Mouse (Mus musculus) liver, embryonic 16.5 days (tissue): ENCODE measurements around the gene Prl7c1. TPM values are rescaled to one million over a fixed set of nuclear protein-coding genes. Genes with fewer than 3 reads are reported as not detected.
"Not testable (repeated sequence)": the region's sequence is repeated elsewhere in the genome, so short reads cannot be mapped to it uniquely, and the experiment has no call there.

Experiments
- ATAC-seq: fragments of 200-750 bp; cut with Nextera tagmentation; 2 replicates; pipeline ENCODE4 v1.8.0; 2017; ENCODE audit warnings: low read depth, mild to moderate bottlenecking, moderate number of reproducible peaks, moderate library complexity
- H3K27ac ChIP-seq: fragments of 300-500 bp; sonication (generic); 2 replicates; pipeline ENCODE4 v1.5.1; 2014; ENCODE audit warnings: mild to moderate bottlenecking, low read length
- H3K27me3 ChIP-seq: fragments of 300-500 bp; sonication (generic); 2 replicates; pipeline ENCODE4 v1.6.1; 2014; ENCODE audit warnings: low read depth, low read length, mixed read lengths; ENCODE audit not compliant: control insufficient read depth, insufficient read depth
- H3K36me3 ChIP-seq: fragments of 300-500 bp; sonication (generic); 2 replicates; pipeline ENCODE4 v1.6.1; 2014; ENCODE audit warnings: mild to moderate bottlenecking; ENCODE audit not compliant: control insufficient read depth, insufficient read depth
- H3K4me1 ChIP-seq: fragments of 300-500 bp; sonication (generic); 2 replicates; pipeline ENCODE4 v1.6.1; 2014; ENCODE audit warnings: low read depth, low read length, mixed read lengths; ENCODE audit not compliant: control insufficient read depth
- H3K4me2 ChIP-seq: fragments of 300-500 bp; sonication (generic); 2 replicates; pipeline ENCODE4 v1.6.1; 2014; ENCODE audit warnings: low read depth, low read length, mixed read lengths
- H3K4me3 ChIP-seq: fragments of 300-500 bp; sonication (generic); 2 replicates; pipeline ENCODE4 v1.5.1; 2014; ENCODE audit warnings: low read depth, mild to moderate bottlenecking, low read length
- H3K9ac ChIP-seq: fragments of 300-500 bp; sonication (generic); 2 replicates; pipeline ENCODE4 v1.6.1; 2014; ENCODE audit warnings: low read depth, low read length
- H3K9me3 ChIP-seq: fragments of 300-500 bp; sonication (generic); replicated peaks from 2 replicates; pipeline ENCODE4 v1.6.1; 2016; ENCODE audit warnings: low read length; ENCODE audit not compliant: control insufficient read depth
- WGBS: fragments of 180-500 bp; shearing (Covaris S2); extraction: QIAGEN DNeasy Blood & Tissue Kit; methylation state at CpG from one replicate; pipeline ENCODE4 v1.1.7; 2014; ENCODE audit not compliant: insufficient replicate concordance; 5-methylcytosine and 5-hydroxymethylcytosine counted together
- polyA plus RNA-seq: library from polyadenylated mRNA; unstranded; fragments of >200 nt; fragmentation: Nextera tagmentation; extraction: Ambion mirVana; gene quantifications from 2 replicates; pipeline ENCODE4 v1.2.1, GENCODE M21; 2015

Prl7c1 gene
- polyA plus RNA-seq: not detected in 2 replicates

DNA sequence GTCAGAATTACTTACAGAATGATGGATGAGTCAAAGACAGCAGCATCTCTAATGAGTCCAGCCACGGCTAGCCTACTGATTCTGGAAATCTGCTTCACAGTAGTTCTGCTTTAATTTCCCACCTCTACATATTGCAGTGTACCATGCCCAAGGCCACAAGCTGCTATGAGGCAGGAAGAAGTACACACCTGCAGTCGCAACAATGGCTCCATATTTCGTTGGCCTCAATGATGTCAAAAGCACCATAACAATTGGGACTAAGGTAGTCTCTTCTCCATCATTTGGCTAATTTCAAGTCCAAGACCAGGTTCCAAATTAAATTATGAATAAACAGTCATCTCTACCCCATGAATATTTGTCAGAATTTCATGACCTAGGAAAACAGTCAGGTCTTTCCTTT lies at the start of gene Prl7c1:
Prl7c1 (minus strand) TSS at position 101 of the 400 bp plus-strand sequence.
- 78% methylated on average over 2 of the region's 3 CpGs for WGBS
- H3K27me3 ChIP-seq, H3K4me3 ChIP-seq, ATAC-seq, H3K4me2 ChIP-seq, H3K4me1 ChIP-seq, H3K9ac ChIP-seq, H3K27ac ChIP-seq, H3K36me3 ChIP-seq, H3K9me3 ChIP-seq: not testable (repeated sequence)

DNA sequence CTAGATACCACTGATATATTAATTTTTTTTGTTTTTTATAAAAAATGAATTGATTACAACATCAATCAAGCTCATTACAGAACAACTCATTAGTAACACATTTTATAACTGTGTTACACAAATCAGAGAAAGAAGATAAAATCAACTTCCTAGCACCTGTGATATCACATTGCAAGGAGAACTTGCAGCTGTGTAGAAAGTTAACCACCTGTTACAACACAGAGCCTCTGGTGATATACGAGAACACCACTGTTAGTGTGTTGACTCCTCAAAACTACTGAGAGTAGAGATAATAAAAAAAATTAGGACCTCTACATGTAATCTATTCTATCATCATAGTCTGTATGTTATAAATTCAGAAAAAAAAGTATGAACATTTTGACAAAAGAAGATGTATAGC lies 22.2 kb upstream of the Prl7c1 start:
- H3K4me1 ChIP-seq: no peaks in the 10 kb centered on the region
- no peak overlapping the region for H3K27ac ChIP-seq
- H3K36me3 ChIP-seq: no peaks in the 10 kb centered on the region
- no peak overlapping the region for H3K4me3 ChIP-seq
- no peaks in the 10 kb centered on the region for H3K27me3 ChIP-seq
- H3K4me2 ChIP-seq: no peak overlapping the region
- no peak for ATAC-seq
- WGBS: 43% methylated on average over 1 of the region's 1 CpGs
- H3K9ac ChIP-seq: no peak overlapping the region
- H3K9me3 ChIP-seq: no peaks in the 10 kb centered on the region

DNA sequence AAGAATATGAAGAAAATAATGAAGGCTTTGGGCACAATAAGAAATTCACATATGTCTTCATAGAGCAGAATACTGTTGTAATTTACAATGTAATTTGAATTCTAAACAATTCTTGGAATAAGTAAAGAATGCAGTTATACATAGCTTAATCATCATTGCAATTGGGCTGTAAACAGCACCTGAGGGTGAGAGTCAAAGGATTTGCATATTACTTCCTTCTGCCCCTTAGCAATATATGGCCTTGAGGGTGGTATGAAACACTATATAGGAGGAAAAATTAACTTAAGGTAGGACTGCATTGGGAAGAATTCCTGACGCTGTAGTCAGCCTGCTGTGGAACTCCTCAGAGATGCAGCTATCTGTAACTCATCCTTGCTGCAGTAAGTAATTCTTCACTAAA lies 20.8 kb upstream of the Prl7c1 start, which contains the start of gene Prl2a1:
Prl2a1 (plus strand) TSS at position 301 of the 400 bp plus-strand sequence.
- H3K27ac ChIP-seq: no peak within 1 kb of the TSS
- H3K4me1 ChIP-seq: no peaks in the 10 kb centered on the region
- H3K9me3 ChIP-seq: no peaks in the 10 kb centered on the region
- H3K27me3 ChIP-seq: no peaks in the 10 kb centered on the region
- no peaks in the 10 kb centered on the region for H3K36me3 ChIP-seq
- WGBS: 52% methylated on average over 1 of the region's 1 CpGs
- H3K9ac ChIP-seq: no peak within 1 kb of the TSS
- H3K4me3 ChIP-seq: no peak within 1 kb of the TSS
- ATAC-seq: no peak
- no peak within 1 kb of the TSS for H3K4me2 ChIP-seq

DNA sequence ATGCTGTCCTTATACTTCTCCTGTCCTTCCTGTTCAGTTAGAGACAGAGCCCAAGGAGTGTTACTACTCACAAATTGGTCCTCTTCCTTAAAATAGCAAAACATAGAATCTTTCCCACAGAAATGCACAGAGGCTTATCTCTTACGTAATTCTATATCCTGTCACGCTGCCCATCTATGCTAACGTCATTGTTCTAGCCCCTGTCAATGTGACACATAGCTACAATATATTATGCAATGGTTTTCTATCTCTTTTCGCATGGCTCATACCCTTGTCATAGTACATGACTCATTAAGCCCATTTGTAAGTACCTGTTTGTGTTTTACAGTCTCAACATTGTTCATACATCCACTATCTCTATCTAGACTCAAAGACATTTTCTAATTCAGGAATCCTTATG lies 18.7 kb upstream of the Prl7c1 start:
- H3K4me2 ChIP-seq: no peak overlapping the region
- H3K27ac ChIP-seq: no peak overlapping the region
- no peak for ATAC-seq
- H3K4me1 ChIP-seq: no peaks in the 10 kb centered on the region
- WGBS: 26% methylated on average over 4 of the region's 4 CpGs
- no peaks in the 10 kb centered on the region for H3K9me3 ChIP-seq
- H3K9ac ChIP-seq: no peak overlapping the region
- H3K36me3 ChIP-seq: no peaks in the 10 kb centered on the region
- H3K27me3 ChIP-seq: no peaks in the 10 kb centered on the region
- H3K4me3 ChIP-seq: no peak overlapping the region

DNA sequence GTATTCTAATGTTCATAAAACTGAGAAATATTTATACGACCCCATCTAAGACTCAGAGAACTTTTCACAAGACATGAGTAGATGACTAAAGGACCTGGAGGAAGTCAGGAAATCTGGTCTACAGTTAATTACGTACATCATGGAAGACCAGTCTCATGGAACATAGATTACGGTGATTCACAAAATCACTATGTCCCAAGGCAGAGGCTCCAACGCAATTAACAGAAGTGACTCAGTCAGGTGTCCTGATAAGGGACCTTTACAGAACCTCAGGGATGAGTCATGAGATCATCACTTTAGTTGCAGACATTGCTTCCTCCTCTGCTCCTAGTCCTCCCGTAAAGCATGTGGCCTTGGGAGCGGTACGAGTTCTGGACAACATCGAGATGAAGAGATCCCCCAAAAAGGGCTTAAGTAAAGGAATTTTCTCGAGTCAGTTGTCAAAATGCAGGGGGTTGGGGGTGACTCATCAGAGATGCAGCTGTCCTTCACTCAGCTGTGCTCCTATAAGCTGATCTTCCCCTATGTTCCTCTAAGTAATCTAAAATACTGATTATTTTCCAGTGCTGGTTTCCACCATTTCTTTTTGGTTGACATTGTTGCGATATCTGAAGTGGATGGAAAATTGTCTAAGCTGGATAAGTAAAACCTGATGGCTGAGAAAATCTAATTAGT lies 46.0 kb downstream of the Prl7c1 start:
- H3K27ac ChIP-seq: no peak overlapping the region
- no peaks in the 10 kb centered on the region for H3K4me1 ChIP-seq
- 71% methylated on average over 10 of the region's 10 CpGs for WGBS
- H3K27me3 ChIP-seq: no peaks in the 10 kb centered on the region
- H3K9me3 ChIP-seq: no peaks in the 10 kb centered on the region
- ATAC-seq: no peak
- H3K9ac ChIP-seq: no peak overlapping the region
- no peak overlapping the region for H3K4me3 ChIP-seq
- no peaks in the 10 kb centered on the region for H3K36me3 ChIP-seq
- no peak overlapping the region for H3K4me2 ChIP-seq

DNA sequence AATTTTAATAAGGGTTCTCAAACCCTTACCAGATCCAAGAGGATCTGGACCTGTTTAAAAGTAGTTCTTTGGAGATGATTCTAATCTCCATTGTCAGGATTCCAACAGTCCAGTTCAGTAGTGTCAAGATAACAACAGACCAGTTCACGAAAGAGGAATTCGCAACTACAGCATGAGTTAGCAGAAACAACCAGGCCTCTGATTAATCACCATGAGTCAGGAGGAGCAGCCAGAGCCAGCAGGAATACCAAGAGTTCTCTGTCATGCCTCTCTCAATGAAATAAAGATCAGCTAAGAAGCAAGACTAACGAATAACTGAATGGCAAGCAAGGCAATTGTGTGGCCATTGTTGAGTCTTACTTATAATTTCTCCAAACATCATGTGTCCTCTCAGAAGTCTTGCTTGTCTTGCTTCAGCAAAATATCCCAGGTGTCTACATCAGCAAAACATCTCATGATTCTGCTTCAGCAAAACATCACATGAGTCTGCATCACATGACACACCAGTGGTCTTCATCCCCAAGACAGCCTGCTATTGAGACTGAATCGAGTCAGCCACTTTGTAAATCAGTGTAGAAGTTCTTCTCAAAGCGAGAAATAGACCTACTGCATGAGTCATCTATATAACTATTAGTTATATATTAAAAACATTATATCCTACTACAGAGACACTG lies 50.2 kb downstream of the Prl7c1 start:
- ATAC-seq: not testable (repeated sequence)

DNA sequence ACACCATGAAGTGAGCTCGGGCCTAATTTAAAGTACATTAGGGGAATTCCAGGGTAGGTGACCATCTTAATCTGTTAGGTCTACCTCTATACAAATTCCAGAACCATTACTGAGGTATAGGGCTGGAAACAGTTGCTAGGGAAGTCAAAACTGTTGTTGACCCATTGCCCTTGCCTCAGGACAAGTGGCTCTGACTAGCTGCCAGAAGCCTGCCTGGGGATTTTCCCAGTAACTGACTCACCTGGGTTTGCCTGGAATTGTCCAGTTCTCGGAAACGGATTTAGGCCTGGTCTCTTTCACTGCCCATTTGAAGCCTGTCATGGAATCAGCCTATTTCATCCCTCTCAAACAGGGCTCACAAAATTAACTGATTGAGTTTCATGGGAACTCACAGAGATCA lies 55.5 kb downstream of the Prl7c1 start:
- not testable (repeated sequence) for H3K9ac ChIP-seq
- 51% methylated on average over 3 of the region's 3 CpGs for WGBS

More for the DNA sequence above, 50.2 kb downstream of the Prl7c1 start:
- not testable (repeated sequence) for H3K27ac ChIP-seq, H3K9ac ChIP-seq, H3K4me3 ChIP-seq, H3K36me3 ChIP-seq, H3K9me3 ChIP-seq, H3K4me1 ChIP-seq, H3K27me3 ChIP-seq, H3K4me2 ChIP-seq
- WGBS: 42% methylated on average over 5 of the region's 5 CpGs

More for the DNA sequence above, 55.5 kb downstream of the Prl7c1 start:
- H3K4me1 ChIP-seq, H3K9me3 ChIP-seq, H3K4me3 ChIP-seq, H3K27me3 ChIP-seq, H3K36me3 ChIP-seq, H3K4me2 ChIP-seq, H3K27ac ChIP-seq, ATAC-seq: not testable (repeated sequence)

Other genes with a start within 250 kb of the Prl7c1 start
- gene Prl8a9, start 216.2 kb downstream of the Prl7c1 start, polyA plus RNA-seq: not detected in 2 replicates
- gene Prl8a1, start 198.6 kb downstream of the Prl7c1 start, polyA plus RNA-seq: not detected in 2 replicates
- gene Prl7b1, start 170.2 kb downstream of the Prl7c1 start, polyA plus RNA-seq: not detected in 2 replicates
- not detected in 2 replicates for gene Prl7a1, start 138.3 kb downstream of the Prl7c1 start, polyA plus RNA-seq
- gene Prl7a2, start 112.8 kb downstream of the Prl7c1 start, polyA plus RNA-seq: not detected in 2 replicates
- gene Prl7d1, start 64.1 kb downstream of the Prl7c1 start, polyA plus RNA-seq: not detected in 2 replicates
- gene Prl2a1, start 20.9 kb upstream of the Prl7c1 start, polyA plus RNA-seq: not detected in 2 replicates
- gene Prl2c1, start 68.5 kb upstream of the Prl7c1 start, polyA plus RNA-seq: not detected in 2 replicates
- gene Prl4a1, start 235.4 kb upstream of the Prl7c1 start, polyA plus RNA-seq: not detected in 2 replicates